In the genomic region with DNA sequence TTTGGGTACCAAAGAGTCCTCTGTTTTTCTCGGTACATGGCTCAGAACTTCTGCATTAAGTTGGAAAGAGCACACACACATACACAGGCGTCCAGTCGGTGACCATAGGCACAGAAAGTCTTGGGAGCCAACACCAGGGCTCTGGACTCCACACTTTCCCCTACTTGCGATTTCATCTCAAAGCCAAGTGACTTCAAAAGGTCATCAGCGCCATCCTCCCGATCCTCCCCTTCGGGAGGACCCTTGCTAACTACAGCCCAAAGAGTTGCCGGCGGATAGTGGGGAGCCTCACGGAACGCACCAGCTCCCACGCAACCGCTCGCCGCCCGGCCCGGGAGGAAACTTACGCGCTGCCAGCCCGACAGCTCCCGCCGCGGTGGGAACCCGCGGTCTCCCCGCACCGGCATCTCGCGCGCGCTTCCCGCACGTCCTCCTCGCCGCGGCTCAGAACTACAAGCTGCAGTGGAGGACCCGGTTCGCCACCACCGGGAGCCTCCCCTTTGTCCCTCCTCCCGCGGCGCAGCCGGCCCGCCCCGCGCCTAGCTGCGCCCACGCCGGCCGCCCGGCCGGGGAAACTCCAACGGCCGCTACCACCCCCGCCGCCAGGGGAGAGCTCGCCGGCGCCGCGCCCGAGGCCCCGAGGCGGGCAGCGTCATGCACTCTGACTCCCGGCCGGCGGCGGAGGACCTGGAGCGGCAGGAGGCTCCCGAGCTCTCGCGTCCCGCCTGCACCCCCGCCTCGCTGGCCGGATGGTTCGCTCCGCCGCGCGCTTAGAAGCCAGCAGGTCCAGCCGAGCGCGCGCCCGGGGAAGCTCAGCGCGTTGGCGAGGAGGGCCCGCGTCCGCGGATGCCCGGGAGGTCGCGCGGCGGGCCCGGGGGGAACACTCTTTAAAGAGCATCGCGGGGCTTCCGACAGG, we compare ENCODE assay signal across 7 mouse cellular contexts. TPM values are rescaled to one million over a fixed set of nuclear protein-coding genes. Genes with fewer than 3 reads are reported as not detected.
DNase-seq lines count a peak whose midpoint lies in the region; ATAC-seq and TF ChIP-seq lines count a peak whose summit lies in the region.

No protein-coding gene starts in this region.

- peak overlapping the region; percentile 82 for H3K4me2 ChIP-seq in embryonic facial prominence, embryonic 11.5 days (ENCODE audit: low read depth, low read length)
- peak overlapping the region; percentile 76 for H3K4me2 ChIP-seq in limb, embryonic 13.5 days (replicated peaks)
- H3K4me2 ChIP-seq in midbrain, embryonic 15.5 days, result peak overlapping the region; percentile 81

- TF ChIP-seq POLR2A in spleen, adult 2 months (IDR thresholded peaks at IDR 0.05; ENCODE audit: low read depth, low read length), result no peak

- H3K27me3 ChIP-seq in embryonic facial prominence, embryonic 11.5 days (ENCODE audit: control insufficient read depth, insufficient read depth, low read length), result no peaks in the 10 kb centered on the region
- H3K27me3 ChIP-seq in limb, embryonic 13.5 days, result no peaks in the 10 kb centered on the region
- H3K27me3 ChIP-seq in midbrain, embryonic 15.5 days (replicated peaks), result no peaks in the 10 kb centered on the region
- H3K27me3 ChIP-seq in spleen, adult 2 months (ENCODE audit: control insufficient read depth, insufficient read depth, low read length), result peaks cover 6% of the 10 kb centered on the region

- TF ChIP-seq CTCF in spleen, adult 2 months (IDR thresholded peaks at IDR 0.05; ENCODE audit: extremely low read depth, insufficient read depth, insufficient read length, insufficient replicate concordance), result no peak

- H3K9me3 ChIP-seq in embryonic facial prominence, embryonic 11.5 days (replicated peaks; ENCODE audit: control insufficient read depth, low read length), result no peaks in the 10 kb centered on the region
- no peaks in the 10 kb centered on the region for H3K9me3 ChIP-seq in limb, embryonic 13.5 days
- H3K9me3 ChIP-seq in midbrain, embryonic 15.5 days, result no peaks in the 10 kb centered on the region

- peak overlapping the region; percentile 91 for H3K9ac ChIP-seq in embryonic facial prominence, embryonic 11.5 days (replicated peaks; ENCODE audit: low read length)
- H3K9ac ChIP-seq in limb, embryonic 13.5 days, result peak overlapping the region; percentile 84
- H3K9ac ChIP-seq in midbrain, embryonic 15.5 days, result peak overlapping the region; percentile 39

- ATAC-seq in embryonic facial prominence, embryonic 11.5 days (replicated peaks; ENCODE audit: insufficient number of reproducible peaks, low FRiP score, low TSS enrichment, low read depth), result peak; percentile 91
- ATAC-seq in limb, embryonic 13.5 days (ENCODE audit: low FRiP score, low read depth), result peak; percentile 89
- ATAC-seq in midbrain, embryonic 15.5 days (replicated peaks), result peak; percentile 94

- WGBS in embryonic facial prominence, embryonic 11.5 days, result under 1% methylated on average over 74 of the region's 103 CpGs
- WGBS in limb, embryonic 13.5 days, result under 1% methylated on average over 95 of the region's 103 CpGs
- WGBS in midbrain, embryonic 15.5 days, result under 1% methylated on average over 98 of the region's 103 CpGs
- under 1% methylated on average over 102 of the region's 103 CpGs for WGBS in spleen, adult 2 months

- H3K36me3 ChIP-seq in embryonic facial prominence, embryonic 11.5 days (replicated peaks; ENCODE audit: control insufficient read depth, insufficient read depth, low read depth, low read length), result no peaks in the 10 kb centered on the region
- H3K36me3 ChIP-seq in limb, embryonic 13.5 days, result no peaks in the 10 kb centered on the region
- no peaks in the 10 kb centered on the region for H3K36me3 ChIP-seq in midbrain, embryonic 15.5 days (replicated peaks)
- no peaks in the 10 kb centered on the region for H3K36me3 ChIP-seq in spleen, adult 2 months (ENCODE audit: control insufficient read depth, insufficient read depth, low read length)

- H3K27ac ChIP-seq in embryonic facial prominence, embryonic 11.5 days (replicated peaks; ENCODE audit: low read depth, low read length), result peak overlapping the region; percentile 70
- H3K27ac ChIP-seq in limb, embryonic 13.5 days, result peak overlapping the region; percentile 70; the same call in 1 of the 2 replicates
- peak overlapping the region; percentile 75 for H3K27ac ChIP-seq in midbrain, embryonic 15.5 days
- peak overlapping the region; percentile 41; the same call in 1 of the 2 replicates for H3K27ac ChIP-seq in spleen, adult 2 months (ENCODE audit: insufficient read depth, low read length)

- H3K4me3 ChIP-seq in embryonic facial prominence, embryonic 11.5 days (ENCODE audit: low read depth, low read length), result peak overlapping the region; percentile 79
- H3K4me3 ChIP-seq in limb, embryonic 13.5 days, result peak overlapping the region; percentile 77
- peak overlapping the region; percentile 48 for H3K4me3 ChIP-seq in midbrain, embryonic 15.5 days
- peak overlapping the region; percentile 59 for H3K4me3 ChIP-seq in spleen, adult 2 months (ENCODE audit: extremely low read depth, insufficient read depth, insufficient read length)

- DNase-seq in adrenal gland, postnatal 25 days, result peak; percentile 96
- DNase-seq in embryonic facial prominence, embryonic 11.5 days (ENCODE audit: low spot score), result peak; percentile 95
- DNase-seq in heart, adult 8-10 months (ENCODE audit: low spot score), result peak; percentile 93
- peak; percentile 97 for DNase-seq in kidney, adult 9 months
- DNase-seq in spleen, adult 2 months (ENCODE audit: low read depth in 1 of 2, low spot score in 2 of 2), result peak in 1 of 2 experiments; percentile 63

- no peaks in the 10 kb centered on the region; the same call in 1 of the 2 replicates for H3K4me1 ChIP-seq in embryonic facial prominence, embryonic 11.5 days (ENCODE audit: control insufficient read depth, insufficient read depth, low read length)
- H3K4me1 ChIP-seq in limb, embryonic 13.5 days, result peaks cover 22% of the 10 kb centered on the region
- peaks cover 18% of the 10 kb centered on the region for H3K4me1 ChIP-seq in midbrain, embryonic 15.5 days
- peaks cover 9% of the 10 kb centered on the region; the same call in 1 of the 2 replicates for H3K4me1 ChIP-seq in spleen, adult 2 months (ENCODE audit: control insufficient read depth, insufficient read depth, insufficient read length)

RNA-seq across cellular contexts. Expression of a gene that starts 51.0 kb away (rescaled TPM):
- 7.2 and 8.9 TPM in 2 replicates for total RNA-seq in adrenal gland, postnatal 25 days (2021)
- 22.4 and 24.5 TPM in 2 replicates for polyA plus RNA-seq in embryonic facial prominence, embryonic 11.5 days (2014; fragmentation: Nextera tagmentation; extraction: Ambion mirVana)
- total RNA-seq in heart, adult 8-10 months (2022), result 10 to 100 TPM; 15.8 to 17.4 (median 17.0) TPM
- polyA plus RNA-seq in limb, embryonic 13.5 days (2015; fragmentation: Nextera tagmentation; extraction: Ambion mirVana), result 14.5 and 17.3 TPM in 2 replicates
- polyA plus RNA-seq in midbrain, embryonic 15.5 days (2015; fragmentation: Nextera tagmentation; extraction: Ambion mirVana), result 13.9 and 14.4 TPM in 2 replicates
- polyA plus RNA-seq in spleen, adult 2 months (2012; rRNA removed), result 2.4 and 3.6 TPM in 2 replicates

Comparison
In these comparisons a context has a peak if more than half of its experiments do, and no peak if none do; other contexts are left out.
1. H3K9ac ChIP-seq: peak in every context shown above with its lines; median percentile 91 in embryonic facial prominence, embryonic 11.5 days; 84 in limb, embryonic 13.5 days; 39 in midbrain, embryonic 15.5 days.